Mouse (Mus musculus) left cerebral cortex, adult 11 months (tissue): Measurements from ENCODE around the gene Coro1a.
A peak's percentile ranks its signal among the peaks of the same experiment; 100 is the strongest.
"Not testable (repeated sequence)": the region's sequence is repeated elsewhere in the genome, so short reads cannot be mapped to it uniquely, and the experiment has no call there.

ENCODE experiments used
- DNase-seq: peaks from one replicate; pipeline ENCODE4 v3.0.0; 2022; ENCODE audit warnings: low spot score

The Coro1a gene

GRCm38 (mm10) chr7:126704121-126704980 is 3.2 kb downstream of the Coro1a start:
- DNase-seq = peak; percentile 78

DNA sequence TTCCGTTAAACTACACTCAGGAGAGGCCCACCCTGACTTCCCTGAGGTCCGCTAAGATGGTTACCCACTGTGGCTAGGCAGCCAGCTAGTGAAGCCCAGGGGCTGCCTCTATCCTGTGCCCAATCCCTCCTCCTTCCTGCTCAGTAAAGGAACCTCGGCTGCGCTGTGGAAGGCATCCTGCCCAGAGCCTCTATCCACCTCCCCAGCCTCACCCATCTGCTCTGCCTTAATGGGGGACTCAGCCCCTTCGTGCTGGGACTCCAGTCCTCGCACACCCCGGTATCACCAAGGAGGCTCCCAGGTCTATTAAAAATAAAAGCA is 3.9 kb downstream of the Coro1a start:
- DNase-seq = no peak

DNA sequence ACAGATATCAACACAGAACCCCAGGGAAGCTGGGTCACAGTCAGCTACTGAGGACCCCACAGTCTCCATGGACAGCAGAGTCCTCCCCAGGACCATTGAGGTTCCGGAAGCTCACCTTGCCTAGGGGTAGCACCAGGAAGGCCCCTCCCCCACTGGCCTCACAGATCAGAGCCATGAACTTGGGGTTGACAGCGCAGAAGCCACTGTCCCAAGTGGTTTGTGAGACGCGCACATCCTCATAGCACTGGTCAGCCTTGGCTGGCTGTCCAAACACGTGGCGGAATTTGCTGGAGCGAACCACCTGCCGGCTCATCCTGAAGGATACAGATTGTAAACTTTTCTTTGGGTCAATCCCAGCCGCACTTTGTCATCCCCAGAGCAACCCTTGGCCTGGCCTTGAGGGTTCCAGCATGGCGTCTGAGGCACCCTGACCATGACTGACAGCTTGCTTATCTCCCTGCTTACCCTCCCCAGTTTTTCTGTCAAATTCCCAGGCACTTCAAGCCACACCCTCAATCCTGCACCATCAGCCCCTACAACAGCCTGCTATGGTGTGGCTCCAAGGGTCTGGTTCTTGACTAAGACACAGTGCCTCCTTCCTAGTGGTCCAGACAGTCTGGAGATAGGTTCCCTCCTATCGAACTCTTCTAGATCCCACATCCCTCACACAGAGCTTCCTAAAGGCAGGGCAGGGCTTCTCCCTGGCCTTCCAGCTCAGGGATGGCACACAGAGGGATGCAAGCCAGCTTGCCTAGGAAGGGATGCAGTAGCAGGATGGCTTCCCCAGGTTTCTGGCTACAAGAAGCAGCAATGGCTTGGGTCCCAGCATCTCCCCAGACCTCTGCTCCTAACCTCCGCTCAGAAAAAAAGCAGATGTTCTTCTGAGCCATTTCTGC is 4.5 kb downstream of the Coro1a start:
- DNase-seq = no peak

- DNase-seq = no peak
Measured at GRCm38 (mm10) chr7:126702358-126702757, 5.2 kb downstream of the Coro1a start.

DNA sequence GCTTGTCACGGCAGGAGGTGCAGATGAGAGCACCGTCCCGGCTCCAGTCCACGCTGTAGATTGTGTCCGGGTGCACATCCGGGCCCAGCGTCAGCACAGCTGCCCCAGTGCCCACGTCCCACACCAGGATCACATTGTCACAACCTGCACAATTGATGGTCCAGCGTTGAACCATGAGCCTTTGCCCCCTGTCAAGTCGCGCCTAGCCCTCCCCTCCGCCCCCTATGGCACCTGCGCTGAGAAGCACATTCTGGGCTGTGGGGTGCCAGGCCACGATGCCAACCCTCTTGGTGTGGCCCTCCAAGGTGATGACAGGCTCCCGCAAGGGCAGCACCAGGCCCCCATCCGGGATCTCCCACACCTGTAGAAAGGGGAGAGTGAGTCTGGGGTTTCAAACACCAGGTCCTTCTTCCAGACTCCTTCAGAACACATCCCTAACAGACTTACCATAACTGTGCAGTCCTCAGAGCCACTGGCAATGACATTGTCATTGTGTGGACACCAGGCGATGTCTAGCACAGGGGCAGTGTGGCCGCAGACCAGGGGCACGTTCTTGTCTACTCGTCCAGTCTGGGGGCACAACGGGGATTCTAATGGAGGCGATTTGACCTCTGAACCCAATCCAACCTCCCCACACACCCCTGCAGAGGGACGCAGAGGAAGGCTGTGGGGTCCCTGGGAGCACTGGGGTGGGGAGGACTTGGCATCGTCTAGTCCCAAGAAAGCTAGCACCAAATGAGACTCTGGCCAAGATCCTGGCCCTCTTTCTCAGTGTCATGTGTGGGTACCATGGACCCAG is 5.8 kb downstream of the Coro1a start:
- DNase-seq = no peak

DNA sequence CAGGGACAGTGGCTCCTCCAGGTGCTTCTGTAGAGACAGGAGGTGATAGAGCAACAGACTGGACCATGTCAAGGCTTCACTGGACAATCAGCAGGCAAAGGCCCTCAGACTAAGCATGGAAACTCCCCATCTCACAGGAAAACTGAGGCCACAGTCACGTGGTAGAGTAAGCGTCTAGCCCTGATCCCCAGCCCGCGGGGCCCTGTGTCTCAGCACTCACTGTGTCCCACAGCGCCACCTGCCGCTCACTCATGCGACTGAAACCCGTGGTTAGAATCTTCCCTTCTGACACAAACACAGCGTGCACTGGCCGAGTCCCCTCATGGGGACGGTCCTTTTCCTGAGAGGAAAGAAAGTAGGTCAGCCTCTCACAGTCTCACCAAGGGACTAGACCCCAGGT is 6.5 kb downstream of the Coro1a start:
- peak; percentile 82 for DNase-seq

- DNase-seq = no peak
Measured at GRCm38 (mm10) chr7:126700063-126701015, 7.2 kb downstream of the Coro1a start.

DNA sequence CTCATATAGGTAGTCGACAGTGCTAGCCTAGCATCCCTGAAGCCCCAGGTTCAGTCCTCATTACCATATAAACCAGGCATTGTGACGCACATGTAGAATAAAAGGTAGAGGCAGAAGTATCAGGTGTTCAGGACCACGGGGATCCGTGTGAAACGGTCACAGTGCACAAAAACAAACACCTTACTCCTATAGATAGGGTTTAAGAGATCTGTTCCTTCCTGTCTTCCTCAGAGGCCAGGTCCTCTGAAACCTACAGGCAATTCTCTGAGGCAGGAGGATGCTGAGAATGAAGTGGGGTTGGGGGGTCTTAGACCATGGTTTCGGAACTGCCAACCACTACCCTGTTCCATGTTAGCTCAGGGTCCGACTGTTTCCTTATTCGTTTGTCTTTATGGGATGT is 9.7 kb downstream of the Coro1a start:
- no peak for DNase-seq

DNA sequence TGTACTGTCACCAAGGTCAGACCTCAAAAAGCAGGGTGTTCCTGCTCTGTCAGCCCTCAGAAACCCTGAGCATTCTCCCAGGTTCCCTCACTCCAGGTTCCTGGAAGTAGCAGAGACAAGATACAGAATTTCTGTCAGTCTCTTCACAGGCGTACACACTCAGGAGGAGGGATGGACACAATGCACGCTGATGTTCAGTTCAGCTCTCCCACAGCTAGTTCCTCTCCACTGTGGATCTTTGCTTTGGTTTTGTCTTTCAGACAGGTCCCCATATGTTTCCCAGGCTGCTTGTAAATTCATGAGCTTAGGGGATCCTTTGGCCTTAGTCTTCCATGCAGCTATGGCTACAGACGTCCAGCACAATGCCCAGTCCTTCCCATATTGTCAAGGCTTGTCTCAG is 10.7 kb downstream of the Coro1a start:
- DNase-seq = no peak

DNA sequence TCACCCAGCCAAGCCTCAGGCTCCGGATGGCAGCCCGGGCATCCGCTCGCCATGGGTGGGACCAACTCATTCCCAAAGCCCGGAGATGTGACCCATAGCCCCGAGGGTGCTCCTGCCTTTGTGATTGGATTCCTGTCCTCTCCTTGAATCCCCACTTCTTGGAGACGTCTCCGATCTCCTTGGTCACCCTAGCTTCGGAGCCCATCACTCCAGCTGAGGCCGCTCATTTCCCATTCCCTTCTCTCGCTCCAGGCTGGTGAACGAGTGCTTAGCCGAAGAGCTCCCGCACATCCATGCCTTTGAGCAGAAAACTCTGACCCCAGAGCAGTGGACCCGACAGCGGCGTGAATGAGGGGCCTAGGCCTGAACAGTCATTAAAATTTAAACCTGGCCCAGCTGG is 11.3 kb downstream of the Coro1a start:
- no peak for DNase-seq

- DNase-seq = peak; percentile 91
Measured at GRCm38 (mm10) chr7:126695631-126696207, 11.9 kb downstream of the Coro1a start, which contains the start of gene Slx1b. TSS of gene Slx1b (minus strand) at chr7:126695784.

DNA sequence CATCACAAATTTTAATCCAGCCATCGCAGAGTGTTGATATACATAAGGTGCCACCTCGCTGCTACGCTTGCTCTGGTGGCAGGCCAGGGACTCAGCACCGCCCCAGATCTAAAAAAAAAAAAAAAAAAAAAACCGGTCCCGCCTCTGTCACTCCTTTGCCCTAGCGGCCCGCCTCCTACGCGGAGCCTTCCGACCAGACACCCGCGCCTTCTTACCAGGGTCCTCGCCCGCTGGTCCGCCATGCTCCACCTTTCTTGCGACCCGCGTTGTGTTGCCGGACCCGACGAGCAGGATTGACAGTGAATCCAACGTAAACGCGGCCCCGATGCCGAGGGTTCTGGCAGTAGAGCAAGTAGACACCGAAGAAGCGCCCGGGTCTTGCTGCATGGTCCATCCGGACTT is 12.4 kb downstream of the Coro1a start, which contains the start of gene Bola2:
Bola2 (plus strand) TSS at position 192 of the 402 bp plus-strand sequence.
- no peak for DNase-seq

DNA sequence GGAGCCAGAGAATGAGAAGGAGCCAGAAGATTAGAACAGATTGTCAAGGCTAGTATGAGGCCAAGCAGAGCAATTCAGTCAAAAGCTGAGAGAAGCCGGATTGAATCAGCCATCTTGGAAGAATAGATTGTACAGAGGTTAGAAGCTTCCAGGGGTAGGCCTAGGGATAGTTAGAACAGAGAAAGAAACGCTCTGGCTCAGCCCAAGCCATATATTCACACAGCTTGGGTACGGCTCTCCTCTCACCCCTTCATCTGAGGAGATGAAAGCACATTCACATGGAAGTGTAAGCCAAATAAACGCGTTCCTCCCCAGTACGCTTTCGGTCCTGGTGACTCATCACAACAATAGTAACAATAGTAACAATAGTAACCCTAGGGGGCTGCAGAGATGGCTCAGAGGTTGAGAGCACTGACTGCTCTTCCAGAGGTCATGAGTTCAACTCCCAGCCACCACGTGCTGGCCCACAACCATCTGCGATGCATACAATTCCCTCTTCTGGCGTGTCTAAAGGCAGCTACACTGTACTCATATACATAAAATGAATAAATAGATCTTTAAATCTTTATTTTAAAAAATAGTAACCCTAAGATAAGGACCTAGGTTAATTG is 13.0 kb downstream of the Coro1a start:
- DNase-seq = no peak

DNA sequence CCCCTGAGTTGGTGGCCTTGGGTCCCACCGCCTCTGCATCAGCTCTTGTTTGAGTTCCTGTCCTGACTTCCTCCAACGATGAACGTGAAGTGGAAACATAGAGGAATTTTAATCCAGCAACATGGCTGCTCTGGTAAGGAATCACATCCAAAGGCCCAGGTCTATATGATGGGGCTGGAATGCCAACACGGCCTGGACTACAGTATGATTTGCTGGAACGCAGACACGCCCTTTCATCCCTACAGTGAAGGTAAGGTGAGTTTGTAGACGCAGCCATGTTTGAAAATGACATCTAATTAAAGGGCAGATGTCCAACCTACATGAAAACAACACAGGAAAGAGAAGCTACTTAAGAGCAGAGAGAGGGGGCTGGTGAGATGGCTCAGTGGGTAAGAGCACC is 13.8 kb downstream of the Coro1a start:
- no peak for DNase-seq

GRCm38 (mm10) chr7:126693256-126693655 is 14.3 kb downstream of the Coro1a start:
- no peak for DNase-seq

DNA sequence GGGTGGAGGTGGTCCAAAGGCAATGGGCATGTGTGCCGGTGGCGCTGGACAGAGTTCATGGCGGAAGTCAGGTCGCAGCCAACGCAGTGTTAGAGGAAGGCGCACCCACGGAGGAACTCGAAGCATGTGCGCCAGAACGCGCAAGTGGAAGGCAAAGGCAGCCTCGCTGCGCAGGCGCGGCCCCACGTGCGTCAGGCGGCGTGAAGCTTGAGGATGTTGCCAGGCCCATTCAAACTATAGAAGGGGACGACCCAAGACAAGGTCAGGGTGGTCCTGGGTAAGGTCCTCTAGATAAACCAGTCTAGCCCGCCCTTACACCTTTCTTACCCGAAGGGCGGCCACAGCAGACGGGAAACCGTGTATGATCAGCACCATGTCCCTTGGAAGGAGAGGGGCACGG is 15.2 kb downstream of the Coro1a start:
- no peak for DNase-seq

DNA sequence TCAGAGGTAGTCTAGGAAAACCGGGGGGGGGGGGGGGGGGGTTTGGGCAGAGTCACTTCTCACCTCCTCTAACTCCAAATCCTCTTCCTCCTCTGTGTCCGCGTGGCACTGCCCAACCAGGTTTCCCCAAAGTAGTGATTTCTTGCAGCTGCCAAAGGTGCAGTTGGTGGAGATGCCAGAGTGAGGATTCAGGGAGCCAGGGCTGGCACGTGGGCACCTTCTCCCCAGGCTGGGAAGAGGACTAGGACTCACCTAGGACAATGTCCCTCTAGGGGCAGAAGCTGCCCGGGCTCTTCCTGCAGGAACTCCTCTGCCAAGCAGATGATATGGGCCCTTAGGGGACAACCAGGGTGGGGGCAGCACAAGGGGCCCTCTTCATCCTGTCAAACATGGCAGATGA is 15.9 kb downstream of the Coro1a start:
- DNase-seq = no peak

GRCm38 (mm10) chr7:126690737-126691136 is 16.9 kb downstream of the Coro1a start:
- no peak for DNase-seq

- no peak for DNase-seq
Measured at GRCm38 (mm10) chr7:126689021-126689420, 18.6 kb downstream of the Coro1a start.

GRCm38 (mm10) chr7:126688156-126688555 is 19.4 kb downstream of the Coro1a start:
- DNase-seq = not testable (repeated sequence)
